Mouse (Mus musculus): Measurements from ENCODE around the gene Art3.

DNA sequence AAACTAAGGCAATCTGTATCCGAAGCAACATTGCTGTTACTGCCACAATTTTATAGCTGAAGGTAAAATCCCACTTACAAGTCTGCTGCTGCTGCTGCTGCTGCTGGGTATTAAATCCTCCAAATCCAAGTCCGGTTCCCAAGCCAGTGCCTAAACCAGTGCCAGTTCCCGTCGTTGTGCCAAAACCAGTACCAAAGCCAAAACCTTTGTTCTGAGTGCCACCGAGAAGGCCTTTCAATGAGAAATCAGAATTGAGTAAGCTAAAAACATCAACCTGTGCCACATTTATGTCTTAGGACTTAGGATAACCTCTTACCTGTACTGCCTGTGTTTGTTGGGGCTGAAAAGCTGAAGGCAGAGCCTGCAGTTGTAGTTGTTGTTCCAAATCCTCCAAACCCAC is 99.1 kb downstream of the Art3 start:
- TF ChIP-seq CTCF (IDR thresholded peaks at IDR 0.05): no peak
- TF ChIP-seq EP300 (IDR thresholded peaks at IDR 0.05): no peak
